Mouse (Mus musculus): ENCODE data around the gene Slc23a3.

GRCm38 (mm10) chr1:75142301-75143261 is 8.9 kb upstream of the Slc23a3 start, which contains the start of the genes Cnppd1 and Retreg2:
- TF ChIP-seq CTCF (IDR thresholded peaks at IDR 0.05; ENCODE audit: borderline replicate concordance, extremely low read depth, insufficient read depth, insufficient read length), result peak; percentile 60; the same call in 1 of the 2 replicates
- peak; percentile 95 for TF ChIP-seq POLR2A (IDR thresholded peaks at IDR 0.05; ENCODE audit: borderline replicate concordance, extremely low read depth, insufficient read depth, insufficient read length, poor library complexity, severe bottlenecking)
